Mouse (Mus musculus) neutrophil, adult 5-6 weeks (primary cell): Measurements from ENCODE around the gene Gm45140. TPM values are rescaled to one million over a fixed set of nuclear protein-coding genes. Genes with fewer than 3 reads are reported as not detected.
A peak's percentile ranks its signal among the peaks of the same experiment; 100 is the strongest.

Source experiments
- ATAC-seq: fragments of 151-379, 151-347 bp; 2 replicates; pipeline ENCODE4 v1.8.0; 2017; ENCODE audit warnings: mild to moderate bottlenecking, moderate TSS enrichment; ENCODE audit not compliant: insufficient number of reproducible peaks, poor library complexity, low FRiP score, severe bottlenecking; ENCODE audit errors: extremely low read depth
- total RNA-seq: library from RNA; stranded (forward); fragments of 200-1000 nt; gene quantifications from 2 replicates; pipeline ENCODE4 v1.2.3, GENCODE M21; 2017

Gene Gm45140
- total RNA-seq, 1 experiment from 2014 or later, result 23.3 TPM

DNA sequence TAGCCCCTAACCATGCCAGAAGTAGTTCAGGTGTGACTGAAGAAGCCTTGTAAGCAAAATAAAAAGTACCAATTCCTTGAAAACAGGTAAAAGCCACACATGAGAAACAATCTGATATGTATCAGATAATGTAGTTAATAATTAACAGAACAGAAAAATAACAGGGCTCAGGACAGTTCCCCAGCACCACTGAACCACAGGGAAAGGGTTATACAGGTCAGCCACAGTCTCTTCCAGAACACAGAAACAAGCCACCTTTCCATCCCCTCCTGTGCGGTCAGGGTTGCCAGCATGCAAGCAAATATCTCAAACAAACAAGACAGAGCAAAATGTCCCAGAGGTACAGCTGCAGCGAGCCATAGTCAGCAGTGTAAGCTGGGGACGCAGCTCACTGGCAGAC is 76.2 kb downstream of the Gm45140 start:
- no peak for ATAC-seq

DNA sequence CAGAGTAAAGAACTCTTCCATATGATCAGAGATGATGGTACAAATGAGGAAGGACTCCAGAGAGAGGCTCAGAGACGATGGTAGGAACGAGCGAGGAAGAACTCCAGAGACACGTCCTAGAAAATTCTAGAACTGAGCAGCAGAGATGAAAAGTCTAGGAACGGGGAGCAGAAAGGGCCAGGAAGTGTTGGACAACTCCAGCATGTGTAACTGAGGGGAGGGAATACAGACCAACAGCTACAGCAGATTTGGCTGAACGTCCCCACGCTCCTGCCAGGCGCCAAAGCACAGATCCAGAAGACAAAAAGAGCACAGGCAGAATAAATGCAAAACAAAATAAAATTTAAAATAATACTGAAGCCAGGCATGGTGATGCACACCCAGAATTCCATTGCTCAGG is 78.7 kb downstream of the Gm45140 start:
- ATAC-seq, result no peak

DNA sequence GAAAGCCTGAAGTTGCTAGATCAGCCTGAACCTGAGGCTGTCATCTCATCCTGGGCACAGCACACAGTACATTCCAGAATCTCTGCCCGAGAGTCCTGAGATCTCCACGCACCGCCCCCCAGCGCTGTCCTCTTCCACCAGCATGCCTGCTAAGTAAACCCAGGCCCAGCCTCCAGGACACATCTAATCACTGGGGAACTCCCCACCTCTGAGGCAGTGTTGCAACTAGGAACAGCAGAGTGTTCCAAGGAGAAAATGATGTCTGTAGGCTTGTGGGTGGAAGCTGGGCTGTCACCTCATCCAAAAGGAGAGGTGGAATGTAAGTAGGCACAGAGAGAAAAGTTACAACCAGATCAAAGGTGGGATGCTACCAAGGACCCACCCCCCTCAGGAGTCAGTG is 80.4 kb downstream of the Gm45140 start:
- no peak for ATAC-seq

DNA sequence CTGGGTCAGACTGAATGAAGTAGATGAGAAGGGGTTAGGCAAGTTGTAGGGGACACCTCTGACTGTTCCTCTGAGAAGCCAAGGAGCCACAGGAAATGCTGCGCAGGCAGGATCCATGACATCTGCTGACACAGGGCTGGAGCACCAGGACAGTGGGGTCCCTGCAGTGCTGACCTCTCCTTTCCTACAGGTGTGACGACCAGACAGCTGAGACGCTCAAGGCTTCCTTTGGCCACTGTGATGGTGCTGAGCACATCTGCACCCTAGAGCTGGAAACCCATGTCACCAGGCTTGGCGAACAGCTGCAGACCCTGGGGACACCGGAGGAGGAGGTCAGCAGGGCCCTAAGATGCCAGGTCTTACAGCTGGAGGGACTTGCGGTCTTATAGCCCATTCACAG is 84.0 kb downstream of the Gm45140 start:
- ATAC-seq, result no peak

DNA sequence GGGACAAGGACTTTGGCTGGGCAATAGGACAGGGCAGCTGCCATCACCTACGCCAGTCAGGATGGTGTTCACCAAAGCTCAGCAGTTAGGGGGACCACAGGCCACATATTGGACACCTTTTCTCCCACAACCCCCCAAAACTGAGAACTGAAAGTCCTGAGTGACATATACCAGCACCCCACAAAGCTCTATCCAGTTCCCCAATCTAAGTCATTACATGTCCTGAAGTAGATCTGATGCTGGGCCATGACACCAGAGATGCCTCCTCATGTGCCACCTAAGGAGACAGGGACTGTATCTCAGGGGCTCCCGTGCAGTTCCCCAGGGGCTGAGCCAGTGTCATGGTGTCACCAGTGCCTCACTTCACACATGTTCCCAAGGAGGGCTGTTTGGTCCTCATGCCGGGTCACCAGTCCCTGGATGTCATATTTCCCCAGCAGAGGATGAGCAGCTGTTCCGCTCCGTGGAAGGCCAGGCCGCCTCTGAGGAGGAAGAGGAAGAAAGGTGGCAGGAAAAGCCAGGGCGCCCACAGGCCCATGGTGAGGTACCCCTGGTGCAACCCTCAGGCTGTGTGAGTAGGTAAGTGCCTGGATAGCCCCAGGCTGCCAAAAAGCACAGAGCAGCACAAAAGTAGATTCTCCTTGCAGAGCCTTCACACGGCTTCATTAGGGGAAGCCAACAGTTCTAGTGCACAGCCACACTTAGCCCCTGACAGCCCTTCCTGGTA is 85.2 kb downstream of the Gm45140 start:
- no peak for ATAC-seq

DNA sequence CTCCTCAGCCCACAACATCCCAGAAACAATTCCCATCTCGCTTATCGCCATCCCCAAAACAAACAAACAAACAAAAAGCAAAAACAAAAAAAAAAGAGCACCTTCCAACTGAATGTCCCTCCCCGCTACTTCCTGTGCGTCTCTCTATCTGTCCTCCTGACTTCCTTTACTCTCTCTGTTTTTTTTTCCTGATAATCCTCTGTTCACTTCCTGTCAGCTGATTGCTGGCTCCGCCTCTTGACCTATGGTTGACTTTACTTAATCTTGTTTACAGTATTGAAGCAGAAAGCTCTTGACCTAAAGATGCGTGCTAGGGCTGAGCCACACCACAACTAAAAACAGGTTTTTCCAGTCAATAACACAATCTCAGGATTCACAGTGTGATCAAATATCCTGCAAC is 87.1 kb downstream of the Gm45140 start:
- ATAC-seq, result no peak

DNA sequence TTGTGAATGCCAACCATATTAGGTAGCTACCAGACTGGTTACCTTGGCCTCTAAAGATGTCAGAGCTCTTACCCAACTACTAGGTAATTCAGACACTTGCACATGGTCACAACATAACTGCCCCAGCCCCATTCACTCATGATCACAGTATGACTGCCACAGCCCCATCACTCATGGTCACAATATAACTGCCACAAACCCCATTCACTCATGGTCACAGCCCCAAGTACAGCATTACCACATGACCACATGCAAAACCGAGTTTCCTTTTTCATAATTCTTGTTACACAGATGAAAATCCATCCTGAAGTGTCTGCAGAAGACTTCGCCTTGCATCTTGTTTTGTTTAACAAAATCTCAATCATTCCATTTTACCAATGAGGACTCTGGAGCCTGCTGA is 87.5 kb downstream of the Gm45140 start:
- no peak for ATAC-seq

DNA sequence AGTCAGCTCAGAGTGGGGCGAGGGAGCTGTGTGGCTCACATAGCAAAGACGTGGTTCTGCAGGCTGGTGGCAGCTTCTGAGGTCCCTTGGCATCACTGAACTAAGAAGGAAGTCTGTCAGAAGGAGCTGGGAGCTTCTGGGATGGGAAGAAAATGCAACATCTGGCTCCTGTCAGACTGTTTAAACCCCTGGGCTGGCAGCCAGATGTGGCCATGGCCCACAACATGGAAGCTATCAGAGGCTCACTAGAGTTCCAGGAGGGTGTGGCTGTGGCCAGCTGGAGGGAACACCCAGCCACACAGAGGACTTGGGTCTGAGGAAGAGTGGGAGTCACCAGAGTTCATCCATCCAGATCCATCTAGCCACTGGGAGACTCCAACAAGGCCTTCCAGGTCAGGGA is 88.7 kb downstream of the Gm45140 start:
- ATAC-seq, result no peak

DNA sequence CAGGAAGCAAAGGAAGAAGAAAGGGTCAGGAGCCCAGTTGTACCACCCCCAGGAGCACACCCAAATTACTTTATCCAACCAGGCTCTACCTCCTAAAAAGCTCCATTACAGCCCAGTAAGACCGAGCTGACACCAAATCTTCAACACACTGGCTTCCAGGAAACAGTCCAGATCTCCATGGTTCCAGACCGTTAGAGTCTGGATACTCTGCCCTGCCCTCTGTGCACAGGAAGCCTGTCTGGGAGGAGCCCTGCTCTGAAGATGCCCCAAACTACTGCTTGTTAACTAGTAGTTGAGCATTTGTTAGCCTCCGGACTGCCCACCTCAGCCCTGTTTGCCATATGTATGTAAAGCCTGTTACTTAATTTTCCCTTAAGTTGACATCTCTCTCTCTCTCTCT is 89.5 kb downstream of the Gm45140 start:
- no peak for ATAC-seq

DNA sequence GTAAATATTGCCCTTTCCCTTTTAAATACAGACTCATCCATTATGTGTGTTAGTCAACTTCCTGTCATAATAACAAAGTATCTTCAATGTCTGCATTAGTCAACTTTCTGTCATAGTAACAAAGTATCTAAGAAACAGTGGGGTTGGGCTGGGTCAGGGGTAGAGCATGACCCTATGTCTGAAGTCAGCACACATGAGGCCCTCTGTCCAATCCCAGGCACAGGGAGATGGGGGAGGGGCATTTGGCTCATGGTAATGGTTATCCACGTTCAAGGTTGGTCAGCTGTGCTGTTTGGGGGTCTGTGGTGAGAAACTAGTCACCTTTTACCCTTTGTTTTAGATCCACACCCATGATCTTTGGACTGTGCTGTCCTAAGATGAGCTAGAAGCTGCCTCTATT is 90.3 kb downstream of the Gm45140 start:
- ATAC-seq, result no peak

DNA sequence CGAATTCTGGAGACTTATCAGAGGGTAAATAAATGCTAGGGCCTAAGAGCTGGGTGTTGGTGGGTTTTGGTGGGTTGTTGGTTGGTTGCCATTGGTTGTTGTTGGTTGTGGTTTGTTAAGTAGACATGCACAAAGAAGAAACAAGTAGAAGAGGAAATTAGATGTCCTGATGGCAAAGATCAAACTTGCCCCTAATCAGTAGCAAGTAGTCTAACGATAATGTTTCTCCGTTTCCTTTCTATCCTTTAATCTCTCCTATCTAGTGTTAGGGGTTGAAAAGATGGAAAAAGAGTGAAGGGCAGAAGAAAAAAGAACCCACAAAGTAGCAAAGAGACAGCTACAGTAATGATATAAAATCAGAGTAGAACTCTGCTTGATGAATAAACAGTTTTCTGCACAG is 91.0 kb downstream of the Gm45140 start:
- no peak for ATAC-seq

DNA sequence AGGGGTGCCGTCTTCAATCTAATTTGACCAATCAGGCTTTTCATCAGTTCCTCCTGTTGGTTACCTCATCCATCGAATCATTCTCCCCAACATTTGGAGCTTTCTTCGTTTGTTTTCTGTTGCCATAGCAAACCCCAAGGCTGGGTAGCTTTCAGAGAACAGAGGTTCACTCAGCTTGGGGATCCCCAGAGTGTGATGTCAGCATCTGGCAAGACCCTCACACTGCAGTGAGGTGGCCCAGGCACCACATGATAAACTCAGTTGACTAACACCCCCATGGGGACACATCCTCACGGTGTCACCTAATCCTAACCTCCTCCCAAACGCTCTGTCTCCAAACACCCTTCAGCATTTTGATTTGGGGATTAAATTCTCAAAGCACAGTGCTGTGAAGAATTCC is 92.3 kb downstream of the Gm45140 start:
- no peak for ATAC-seq

DNA sequence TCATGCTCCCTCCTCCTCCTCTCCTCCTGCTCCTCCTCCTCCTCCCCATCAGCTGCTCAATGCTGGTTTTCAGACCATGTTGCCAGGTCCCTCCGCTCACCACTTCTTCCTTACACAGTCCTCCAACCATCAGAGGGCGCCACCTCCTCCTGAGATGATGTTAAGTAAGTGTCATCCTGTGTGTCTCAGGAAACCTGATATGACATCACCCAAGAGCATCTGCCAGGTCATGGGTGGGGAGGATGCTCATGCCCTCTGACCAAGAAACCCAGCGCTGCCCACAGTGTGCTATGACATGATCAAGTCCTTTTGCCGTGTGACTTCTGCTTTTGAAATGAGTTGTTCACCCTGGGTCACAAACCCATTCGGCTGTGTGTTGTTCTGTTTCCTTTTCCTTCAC is 92.8 kb downstream of the Gm45140 start:
- 0 out of 2 replicates have a peak, but pooled peaks have one; percentile 27 for ATAC-seq

DNA sequence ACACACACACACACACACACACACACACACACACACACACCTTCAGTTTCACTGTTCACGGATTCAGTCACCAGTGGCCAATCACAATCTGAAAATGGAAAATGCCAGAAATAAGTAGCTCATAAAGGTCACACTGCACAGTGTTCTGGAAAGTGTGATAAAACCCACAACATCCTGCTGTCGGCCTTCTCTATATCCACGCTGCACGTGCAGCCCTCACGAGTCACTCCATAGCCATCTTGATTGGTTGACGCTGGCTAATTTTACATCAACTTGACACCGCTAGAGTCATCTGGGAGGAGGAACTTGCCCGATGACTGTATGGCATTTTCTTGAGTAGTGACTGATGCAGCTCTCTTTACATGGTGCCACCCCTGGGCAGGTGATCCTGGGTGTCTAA is 93.6 kb downstream of the Gm45140 start:
- ATAC-seq, result no peak

DNA sequence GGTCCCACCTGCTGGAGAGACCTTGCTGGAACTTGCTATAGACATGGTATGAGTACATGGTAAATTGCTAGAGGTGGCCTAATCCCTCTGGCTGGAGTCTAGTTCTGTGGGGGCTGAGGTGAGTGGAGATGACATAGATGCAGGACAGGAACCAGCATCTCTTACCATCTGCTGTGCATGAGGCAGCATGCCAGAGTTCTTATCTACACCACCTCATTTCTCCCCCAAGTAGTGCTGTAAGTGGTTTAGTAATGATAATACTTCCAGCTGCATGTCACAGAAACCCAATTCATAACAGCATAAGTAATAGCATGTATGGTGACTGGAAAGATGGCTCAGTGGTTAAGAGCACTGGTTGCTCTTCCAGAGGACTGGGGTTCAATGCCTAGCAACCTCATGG is 95.1 kb downstream of the Gm45140 start:
- no peak for ATAC-seq

DNA sequence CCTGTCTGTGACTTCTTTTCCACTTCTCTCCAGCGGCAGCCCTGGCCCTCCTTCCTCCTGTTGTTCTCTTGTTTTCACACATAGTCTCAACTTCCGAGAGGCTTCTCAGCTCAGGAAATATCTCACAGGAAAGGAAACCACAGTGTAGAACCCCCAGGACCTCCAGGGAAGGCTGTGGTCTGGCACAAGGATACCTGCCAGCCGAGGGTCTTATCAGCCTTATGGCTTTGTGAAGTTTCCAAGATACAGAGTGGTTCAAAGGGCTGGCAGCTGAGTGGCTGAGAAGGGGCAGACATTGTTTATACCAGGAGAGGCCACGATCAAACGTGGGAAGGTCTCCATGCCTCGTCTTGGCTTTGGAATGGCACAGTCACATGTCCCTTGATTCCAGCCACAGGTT is 95.7 kb downstream of the Gm45140 start:
- no peak for ATAC-seq

Other genes starting within 250 kb of the Gm45140 start
- gene Prokr1, start 245.1 kb downstream of the Gm45140 start, total RNA-seq, result 0.61 and 2.6 TPM in 2 replicates
- gene Aplf, start 163.6 kb downstream of the Gm45140 start, total RNA-seq, result 8.2 and 10.0 TPM in 2 replicates
- gene Efcc1, start 104.9 kb downstream of the Gm45140 start, total RNA-seq, result not detected in 2 replicates
- 13.3 and 13.5 TPM in 2 replicates for gene Gp9, start 57.7 kb downstream of the Gm45140 start, total RNA-seq
- gene Rab43, start 23.6 kb downstream of the Gm45140 start, total RNA-seq, result 29.3 and 47.0 TPM in 2 replicates
- gene Isy1, start 3.0 kb upstream of the Gm45140 start, total RNA-seq, result 26.0 and 48.2 TPM in 2 replicates
- gene Cnbp, start 15.3 kb upstream of the Gm45140 start, total RNA-seq, result 523 and 558 TPM in 2 replicates
- gene Copg1, start 52.0 kb upstream of the Gm45140 start, total RNA-seq, result 67.4 and 77.5 TPM in 2 replicates
- 41.1 and 63.9 TPM in 2 replicates for gene Hmces, start 78.1 kb upstream of the Gm45140 start, total RNA-seq
- not detected in 2 replicates for gene H1fx, start 145.8 kb upstream of the Gm45140 start, total RNA-seq
- gene Rab7, start 209.5 kb upstream of the Gm45140 start, total RNA-seq, result 148 and 159 TPM in 2 replicates
- gene Rpn1, start 248.7 kb upstream of the Gm45140 start, total RNA-seq, result 56.1 and 60.4 TPM in 2 replicates